Mouse (Mus musculus) heart, postnatal 0 days (tissue): ENCODE data around the gene Dyrk1a. TPM values are rescaled to one million over a fixed set of nuclear protein-coding genes. Genes with fewer than 3 reads are reported as not detected.

Experiments
- ATAC-seq: fragments of 200-750 bp; cut with Nextera tagmentation; 2 replicates; pipeline ENCODE4 v1.8.0; 2017; ENCODE audit warnings: low read depth, moderate number of reproducible peaks, moderate library complexity; ENCODE audit not compliant: insufficient read depth
- DNase-seq: peaks from one replicate; pipeline ENCODE4 v3.0.0-alpha.2; 2016; ENCODE audit warnings: low spot score
- H3K27ac ChIP-seq: fragments of 300-500 bp; sonication (generic); 2 replicates; pipeline ENCODE4 v1.5.1; 2014; ENCODE audit warnings: low read depth, mild to moderate bottlenecking
- H3K27me3 ChIP-seq: fragments of 300-500 bp; sonication (generic); 2 replicates; pipeline ENCODE4 v1.6.1; 2014; ENCODE audit warnings: low read length, mixed read lengths; ENCODE audit not compliant: control insufficient read depth, insufficient read depth
- H3K36me3 ChIP-seq: fragments of 300-500 bp; sonication (generic); replicated peaks from 2 replicates; pipeline ENCODE4 v1.6.1; 2014; ENCODE audit warnings: low read length, mixed read lengths; ENCODE audit not compliant: control insufficient read depth, insufficient read depth
- H3K4me1 ChIP-seq: fragments of 300-500 bp; sonication (generic); 2 replicates; pipeline ENCODE4 v1.6.1; 2014; ENCODE audit warnings: antibody characterized with exemption; ENCODE audit not compliant: control insufficient read depth, insufficient read depth
- H3K4me2 ChIP-seq: fragments of 300-500 bp; sonication (generic); 2 replicates; pipeline ENCODE4 v1.6.1; 2014; ENCODE audit warnings: low read depth, mild to moderate bottlenecking, low read length, moderate library complexity
- H3K4me3 ChIP-seq: fragments of 300-500 bp; sonication (generic); 2 replicates; pipeline ENCODE4 v1.5.1; 2014; ENCODE audit warnings: low read depth, low read length
- H3K9ac ChIP-seq: fragments of 300-500 bp; sonication (generic); replicated peaks from 2 replicates; pipeline ENCODE4 v1.6.1; 2014; ENCODE audit warnings: low read depth, low read length, mixed read lengths
- H3K9me3 ChIP-seq: fragments of 300-500 bp; sonication (generic); replicated peaks from 2 replicates; pipeline ENCODE4 v1.6.1; 2016; ENCODE audit warnings: low read length; ENCODE audit not compliant: control insufficient read depth
- CTCF ChIP-seq: IDR thresholded peaks from 2 replicates; pipeline ENCODE4 v1.5.1; 2016; ENCODE audit warnings: antibody characterized with exemption, control low read depth, low read depth
- EP300 ChIP-seq: IDR thresholded peaks from 2 replicates; pipeline ENCODE4 v1.6.1; 2016; ENCODE audit warnings: antibody characterized with exemption, low read depth
- WGBS: fragments of 180-500 bp; shearing (Covaris S2); extraction: QIAGEN DNeasy Blood & Tissue Kit; methylation state at CpG from one replicate; pipeline ENCODE4 v1.1.7; 2014; 5-methylcytosine and 5-hydroxymethylcytosine counted together
- polyA plus RNA-seq: library from polyadenylated mRNA; unstranded; fragments of >200 nt; fragmentation: Nextera tagmentation; extraction: Ambion mirVana; gene quantifications from 2 replicates; pipeline ENCODE4 v1.2.1, GENCODE M21; 2015
- total RNA-seq: library from RNA; depleted of rRNA; stranded (reverse); fragments of >200 nt; gene quantifications from 2 replicates; pipeline ENCODE4 v1.2.3, GENCODE M21; 2014; ENCODE audit warnings: low replicate concordance

The Dyrk1a gene
- total and polyA plus RNA-seq, 2 experiments from 2014 or later, result 7.7 to 55.2 TPM

GRCm38 (mm10) chr16:94717051-94717450, 147.2 kb downstream of the Dyrk1a start:
- no peak for TF ChIP-seq EP300
- TF ChIP-seq CTCF, result no peak
- no peak overlapping the region for H3K4me3 ChIP-seq
- H3K27ac ChIP-seq, result no peak overlapping the region
- no peak for ATAC-seq
- DNase-seq, result no peak
- H3K36me3 ChIP-seq, result no peaks in the 10 kb centered on the region
- 92% methylated on average over 11 of the region's 11 CpGs for WGBS
- peaks cover 28% of the 10 kb centered on the region; the same call in 1 of the 2 replicates for H3K4me1 ChIP-seq
- H3K9me3 ChIP-seq, result peaks cover 5% of the 10 kb centered on the region; the same call in 1 of the 2 replicates
- no peak overlapping the region for H3K4me2 ChIP-seq
- H3K27me3 ChIP-seq, result no peaks in the 10 kb centered on the region
- no peak overlapping the region for H3K9ac ChIP-seq

- Histone ChIP-seq H3K4me1 (peaks cover 33% of the 10 kb centered on the region), H3K27ac (peak overlapping the region; percentile 98), H3K9me3 (peaks cover 5% of the 10 kb centered on the region; the same call in 1 of the 2 replicates), H3K4me3 (no peak overlapping the region), H3K4me2 (no peak overlapping the region), H3K9ac (peak overlapping the region; percentile 45; the same call in 1 of the 2 replicates), H3K36me3 (no peaks in the 10 kb centered on the region), H3K27me3 (no peaks in the 10 kb centered on the region)
- no peak for ATAC-seq
- TF ChIP-seq CTCF (no peak), EP300 (no peak)
- 38% methylated on average over 4 of the region's 4 CpGs for WGBS
- DNase-seq, result peak; percentile 14
These were observed 149.1 kb downstream of the Dyrk1a start for GRCm38 (mm10) chr16:94718919-94719318.

- Histone ChIP-seq H3K4me1 (peaks cover 37% of the 10 kb centered on the region), H3K9ac (peak overlapping the region; percentile 45; the same call in 1 of the 2 replicates), H3K9me3 (peaks cover 5% of the 10 kb centered on the region; the same call in 1 of the 2 replicates), H3K27ac (peak overlapping the region; percentile 98), H3K36me3 (no peaks in the 10 kb centered on the region), H3K4me2 (no peak overlapping the region), H3K27me3 (no peaks in the 10 kb centered on the region), H3K4me3 (no peak overlapping the region)
- TF ChIP-seq EP300 (no peak), CTCF (no peak)
- DNase-seq, result no peak
- no peak for ATAC-seq
- WGBS, result 28% methylated on average over 4 of the region's 4 CpGs
These were observed 149.7 kb downstream of the Dyrk1a start for GRCm38 (mm10) chr16:94719488-94719887.

- H3K27me3 ChIP-seq, result no peaks in the 10 kb centered on the region
- H3K36me3 ChIP-seq, result no peaks in the 10 kb centered on the region
- TF ChIP-seq EP300 (no peak), CTCF (no peak)
- H3K9ac ChIP-seq, result no peak overlapping the region
- no peak overlapping the region for H3K4me3 ChIP-seq
- DNase-seq (peak; percentile 29), ATAC-seq (no peak)
- peaks cover 41% of the 10 kb centered on the region for H3K4me1 ChIP-seq
- peak overlapping the region; percentile 98 for H3K27ac ChIP-seq
- H3K4me2 ChIP-seq, result no peak overlapping the region
- 42% methylated on average over 7 of the region's 7 CpGs for WGBS
- peaks cover 5% of the 10 kb centered on the region; the same call in 1 of the 2 replicates for H3K9me3 ChIP-seq
These were observed 150.8 kb downstream of the Dyrk1a start for GRCm38 (mm10) chr16:94720476-94721153.

GRCm38 (mm10) chr16:94721549-94722006, 151.8 kb downstream of the Dyrk1a start:
- DNase-seq, result peak; percentile 95
- WGBS, result 24% methylated on average over 10 of the region's 10 CpGs
- TF ChIP-seq CTCF, result no peak
- peak; percentile 89 for TF ChIP-seq EP300
- ATAC-seq, result peak; percentile 84
- Histone ChIP-seq H3K27ac (peak overlapping the region; percentile 98), H3K4me1 (peaks cover 41% of the 10 kb centered on the region), H3K9me3 (peaks cover 1% of the 10 kb centered on the region; the same call in 1 of the 2 replicates), H3K4me2 (peak overlapping the region; percentile 52), H3K27me3 (no peaks in the 10 kb centered on the region), H3K9ac (peak overlapping the region; percentile 52; the same call in 1 of the 2 replicates), H3K36me3 (no peaks in the 10 kb centered on the region), H3K4me3 (peak overlapping the region; percentile 26)
